Mouse (Mus musculus) midbrain, embryonic 12.5 days (tissue): ENCODE data around the gene Hoxb7. TPM values are rescaled to one million over a fixed set of nuclear protein-coding genes. Genes with fewer than 3 reads are reported as not detected.
A peak's percentile ranks its signal among the peaks of the same experiment; 100 is the strongest.

Experiments used
- ATAC-seq: fragments of 200-750 bp; cut with Nextera tagmentation; 2 replicates; pipeline ENCODE4 v1.8.0; 2017; ENCODE audit warnings: low read depth, moderate TSS enrichment, moderate library complexity; ENCODE audit not compliant: low FRiP score
- H3K27ac ChIP-seq: fragments of 300-500 bp; sonication (generic); replicated peaks from 2 replicates; pipeline ENCODE4 v1.5.1; 2016; ENCODE audit warnings: mild to moderate bottlenecking
- H3K27me3 ChIP-seq: fragments of 300-500 bp; sonication (generic); 2 replicates; pipeline ENCODE4 v1.6.1; 2016; ENCODE audit warnings: mild to moderate bottlenecking
- H3K36me3 ChIP-seq: fragments of 300-500 bp; sonication (generic); 2 replicates; pipeline ENCODE4 v1.6.1; 2016
- H3K4me1 ChIP-seq: fragments of 300-500 bp; sonication (generic); 2 replicates; pipeline ENCODE4 v1.6.1; 2016
- H3K4me2 ChIP-seq: fragments of 300-500 bp; sonication (generic); replicated peaks from 2 replicates; pipeline ENCODE4 v1.6.1; 2016; ENCODE audit warnings: mild to moderate bottlenecking, moderate library complexity
- H3K4me3 ChIP-seq: fragments of 300-500 bp; sonication (generic); 2 replicates; pipeline ENCODE4 v1.5.1; 2016; ENCODE audit warnings: mild to moderate bottlenecking
- H3K9ac ChIP-seq: fragments of 300-500 bp; sonication (generic); replicated peaks from 2 replicates; pipeline ENCODE4 v1.6.1; 2016; ENCODE audit warnings: mild to moderate bottlenecking, moderate library complexity
- H3K9me3 ChIP-seq: fragments of 300-500 bp; sonication (generic); 2 replicates; pipeline ENCODE4 v1.6.1; 2016; ENCODE audit warnings: mild to moderate bottlenecking
- WGBS: fragments of 180-500 bp; shearing (Covaris S2); methylation state at CpG from one replicate; pipeline ENCODE4 v1.1.7; 2016; 5-methylcytosine and 5-hydroxymethylcytosine counted together
- polyA plus RNA-seq: library from polyadenylated mRNA; unstranded; fragments of >200 nt; fragmentation: Nextera tagmentation; extraction: Ambion mirVana; gene quantifications from 2 replicates; pipeline ENCODE4 v1.2.1, GENCODE M21; 2016

Hoxb7 gene
- polyA plus RNA-seq, 1 experiment from 2014 or later: not detected

DNA sequence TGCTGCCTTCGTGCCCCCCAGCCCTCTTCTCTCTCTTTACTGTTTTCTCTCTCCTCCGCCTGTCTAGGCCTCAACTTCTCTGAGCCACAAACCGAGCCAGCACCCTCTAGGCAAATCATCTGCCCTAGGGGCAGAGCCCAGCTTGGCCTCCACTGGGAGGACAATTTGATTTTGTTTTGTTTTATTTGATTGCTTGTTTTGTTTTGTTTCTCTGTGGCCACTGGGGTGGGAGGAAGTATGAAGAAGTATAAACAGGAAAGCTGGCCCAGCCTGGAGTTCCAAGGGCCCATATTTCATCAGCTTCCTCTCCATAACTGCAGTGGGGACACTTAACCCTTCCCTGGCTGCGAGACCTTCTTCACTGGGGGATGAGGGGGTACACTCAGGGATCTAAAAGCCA, 22.9 kb downstream of the Hoxb7 start:
- 12% methylated on average over 4 of the region's 4 CpGs for WGBS
- Histone ChIP-seq H3K36me3 (no peaks in the 10 kb centered on the region), H3K4me1 (peaks cover 3% of the 10 kb centered on the region; the same call in 1 of the 2 replicates), H3K27me3 (peaks cover 100% of the 10 kb centered on the region), H3K4me2 (no peak overlapping the region), H3K27ac (no peak overlapping the region), H3K9ac (no peak overlapping the region), H3K9me3 (no peaks in the 10 kb centered on the region), H3K4me3 (no peak overlapping the region)
- ATAC-seq: no peak

- Histone ChIP-seq H3K27me3 (peaks cover 100% of the 10 kb centered on the region), H3K4me2 (no peak overlapping the region), H3K27ac (no peak overlapping the region), H3K36me3 (no peaks in the 10 kb centered on the region), H3K9me3 (no peaks in the 10 kb centered on the region), H3K4me1 (peaks cover 3% of the 10 kb centered on the region; the same call in 1 of the 2 replicates), H3K9ac (no peak overlapping the region), H3K4me3 (no peak overlapping the region)
- 3% methylated on average over 20 of the region's 20 CpGs for WGBS
- ATAC-seq: no peak
Measured at GRCm38 (mm10) chr11:96310183-96310938, 23.9 kb downstream of the Hoxb7 start.

DNA sequence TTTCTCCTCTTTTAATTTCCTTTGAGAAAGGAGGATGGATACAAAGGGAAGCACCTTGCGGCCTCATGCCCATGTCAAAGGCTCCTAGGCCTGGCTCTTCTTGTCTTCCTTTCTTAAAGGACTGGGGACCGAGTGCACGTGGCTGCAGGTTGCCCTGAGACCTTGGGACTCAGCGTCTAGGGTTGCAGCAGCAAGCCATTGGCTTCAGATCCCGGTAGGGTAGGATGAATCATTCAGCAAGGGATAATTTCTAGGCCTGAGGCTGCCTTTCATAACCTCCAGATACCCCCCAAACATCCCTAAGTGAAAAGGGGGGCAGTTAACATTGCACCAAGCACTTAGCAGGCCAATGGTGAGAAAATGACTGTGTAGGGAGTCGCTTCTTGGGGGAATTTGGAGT, 24.7 kb downstream of the Hoxb7 start:
- H3K4me2 ChIP-seq: no peak overlapping the region
- H3K4me3 ChIP-seq: no peak overlapping the region
- WGBS: 4% methylated on average over 6 of the region's 6 CpGs
- no peak overlapping the region for H3K9ac ChIP-seq
- H3K27me3 ChIP-seq: peaks cover 100% of the 10 kb centered on the region
- ATAC-seq: no peak
- no peak overlapping the region for H3K27ac ChIP-seq
- no peaks in the 10 kb centered on the region for H3K36me3 ChIP-seq
- no peaks in the 10 kb centered on the region for H3K9me3 ChIP-seq
- peaks cover 3% of the 10 kb centered on the region; the same call in 1 of the 2 replicates for H3K4me1 ChIP-seq

GRCm38 (mm10) chr11:96311520-96312417, 25.3 kb downstream of the Hoxb7 start:
- H3K4me2 ChIP-seq: no peak overlapping the region
- H3K36me3 ChIP-seq: no peaks in the 10 kb centered on the region
- 2% methylated on average over 31 of the region's 31 CpGs for WGBS
- no peaks in the 10 kb centered on the region for H3K9me3 ChIP-seq
- H3K4me3 ChIP-seq: no peak overlapping the region
- no peak overlapping the region for H3K9ac ChIP-seq
- H3K4me1 ChIP-seq: peaks cover 3% of the 10 kb centered on the region; the same call in 1 of the 2 replicates
- no peak for ATAC-seq
- H3K27me3 ChIP-seq: peaks cover 100% of the 10 kb centered on the region
- H3K27ac ChIP-seq: no peak overlapping the region

DNA sequence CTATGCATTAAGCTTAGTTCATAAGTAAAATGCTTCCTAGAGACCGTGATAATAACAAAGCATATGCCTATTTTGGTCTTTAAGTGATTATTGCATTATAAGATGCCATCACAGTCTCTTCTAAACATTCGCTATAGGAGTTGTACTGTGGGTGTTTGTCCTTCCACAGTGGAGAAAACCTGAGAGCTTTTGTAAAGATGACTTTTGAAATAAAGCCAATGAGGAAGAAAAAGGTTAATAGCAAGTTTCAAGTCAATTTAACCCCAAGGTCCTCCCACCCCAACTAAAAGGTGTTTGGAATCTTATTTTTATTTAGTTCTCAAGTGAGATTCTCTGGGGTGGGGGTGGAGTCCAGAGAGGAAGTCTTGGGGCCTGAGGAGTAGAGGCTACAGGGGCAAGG, 26.7 kb downstream of the Hoxb7 start:
- Histone ChIP-seq H3K9ac (no peak overlapping the region), H3K9me3 (no peaks in the 10 kb centered on the region), H3K4me3 (no peak overlapping the region), H3K4me1 (peaks cover 3% of the 10 kb centered on the region; the same call in 1 of the 2 replicates), H3K4me2 (no peak overlapping the region), H3K27ac (no peak overlapping the region), H3K36me3 (no peaks in the 10 kb centered on the region), H3K27me3 (peaks cover 100% of the 10 kb centered on the region)
- 19% methylated on average over 2 of the region's 2 CpGs for WGBS
- no peak for ATAC-seq

DNA sequence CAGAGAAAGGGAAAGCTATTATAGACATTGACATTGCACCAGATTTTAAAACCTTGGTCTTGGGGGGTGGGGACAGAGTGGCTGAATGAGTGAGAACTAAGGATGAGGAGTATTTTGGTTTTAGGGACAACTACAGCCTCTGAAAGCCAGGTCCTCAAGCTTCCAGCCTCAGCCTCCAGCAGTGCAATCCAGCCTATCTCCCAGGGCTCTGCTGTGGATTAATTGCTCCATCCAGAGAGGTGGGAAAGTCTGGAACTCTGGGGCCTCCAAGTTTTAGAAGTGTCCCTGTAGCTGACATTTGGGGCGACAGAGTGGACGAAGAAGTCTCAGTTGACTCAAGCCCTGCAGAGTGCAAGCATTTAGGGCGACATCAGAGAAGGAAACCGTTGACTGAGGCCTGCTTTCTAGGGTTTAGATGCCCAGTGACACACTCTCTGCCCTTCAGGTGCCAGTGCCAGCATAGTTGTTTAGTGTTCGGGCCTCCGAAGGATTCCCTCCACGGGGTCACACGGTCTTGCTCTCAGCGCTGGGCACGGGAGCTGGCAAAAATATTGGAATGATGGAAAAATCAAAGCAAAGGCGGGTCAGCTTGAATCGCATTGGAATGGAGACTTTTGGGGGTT, 27.5 kb downstream of the Hoxb7 start:
- H3K9ac ChIP-seq: no peak overlapping the region
- H3K4me1 ChIP-seq: peaks cover 9% of the 10 kb centered on the region
- WGBS: 3% methylated on average over 12 of the region's 12 CpGs
- H3K27me3 ChIP-seq: peaks cover 100% of the 10 kb centered on the region
- ATAC-seq: no peak
- no peaks in the 10 kb centered on the region for H3K9me3 ChIP-seq
- no peaks in the 10 kb centered on the region for H3K36me3 ChIP-seq
- H3K4me2 ChIP-seq: no peak overlapping the region
- H3K27ac ChIP-seq: no peak overlapping the region
- no peak overlapping the region for H3K4me3 ChIP-seq

DNA sequence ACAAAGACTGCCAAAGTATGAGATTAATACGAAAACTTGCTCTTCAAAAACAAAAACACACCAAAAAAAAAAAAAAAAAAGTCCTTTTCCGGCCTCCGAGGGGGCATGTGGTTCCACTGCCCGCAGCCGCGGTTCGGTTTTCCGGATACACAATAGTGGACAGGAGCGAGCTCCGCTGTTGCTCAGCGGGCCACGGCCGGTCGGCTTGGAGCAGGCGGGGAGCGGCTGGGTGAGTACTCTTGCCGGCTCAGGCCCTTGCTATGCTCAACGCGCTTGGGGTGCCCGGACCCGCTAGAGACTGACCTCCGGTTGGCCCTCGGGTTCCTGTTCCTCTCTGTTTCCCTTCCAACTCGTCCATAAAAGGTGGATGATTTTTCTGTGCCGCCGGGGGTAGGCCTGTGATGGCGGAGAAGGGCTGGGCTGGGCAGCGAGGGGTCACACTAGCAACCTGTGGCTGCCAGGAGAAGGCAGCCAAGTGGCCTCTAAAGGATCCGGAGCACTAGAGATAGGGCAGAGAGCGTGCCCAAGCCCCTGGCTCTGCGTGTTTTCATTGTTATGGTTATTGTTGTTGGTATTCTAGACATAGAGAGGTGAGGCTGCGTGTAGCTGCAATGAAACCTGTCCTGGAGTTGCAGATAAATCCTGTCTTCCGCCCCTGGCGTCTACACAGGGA, 28.4 kb downstream of the Hoxb7 start:
- H3K4me3 ChIP-seq: no peak overlapping the region
- no peak overlapping the region for H3K27ac ChIP-seq
- H3K9me3 ChIP-seq: no peaks in the 10 kb centered on the region
- ATAC-seq: no peak
- no peaks in the 10 kb centered on the region for H3K36me3 ChIP-seq
- under 1% methylated on average over 34 of the region's 34 CpGs for WGBS
- no peak overlapping the region for H3K4me2 ChIP-seq
- peaks cover 12% of the 10 kb centered on the region for H3K4me1 ChIP-seq
- H3K9ac ChIP-seq: no peak overlapping the region
- H3K27me3 ChIP-seq: peaks cover 100% of the 10 kb centered on the region

GRCm38 (mm10) chr11:96315344-96315681, 28.9 kb downstream of the Hoxb7 start:
- ATAC-seq: no peak
- H3K9ac ChIP-seq: no peak overlapping the region
- no peak overlapping the region for H3K4me3 ChIP-seq

DNA sequence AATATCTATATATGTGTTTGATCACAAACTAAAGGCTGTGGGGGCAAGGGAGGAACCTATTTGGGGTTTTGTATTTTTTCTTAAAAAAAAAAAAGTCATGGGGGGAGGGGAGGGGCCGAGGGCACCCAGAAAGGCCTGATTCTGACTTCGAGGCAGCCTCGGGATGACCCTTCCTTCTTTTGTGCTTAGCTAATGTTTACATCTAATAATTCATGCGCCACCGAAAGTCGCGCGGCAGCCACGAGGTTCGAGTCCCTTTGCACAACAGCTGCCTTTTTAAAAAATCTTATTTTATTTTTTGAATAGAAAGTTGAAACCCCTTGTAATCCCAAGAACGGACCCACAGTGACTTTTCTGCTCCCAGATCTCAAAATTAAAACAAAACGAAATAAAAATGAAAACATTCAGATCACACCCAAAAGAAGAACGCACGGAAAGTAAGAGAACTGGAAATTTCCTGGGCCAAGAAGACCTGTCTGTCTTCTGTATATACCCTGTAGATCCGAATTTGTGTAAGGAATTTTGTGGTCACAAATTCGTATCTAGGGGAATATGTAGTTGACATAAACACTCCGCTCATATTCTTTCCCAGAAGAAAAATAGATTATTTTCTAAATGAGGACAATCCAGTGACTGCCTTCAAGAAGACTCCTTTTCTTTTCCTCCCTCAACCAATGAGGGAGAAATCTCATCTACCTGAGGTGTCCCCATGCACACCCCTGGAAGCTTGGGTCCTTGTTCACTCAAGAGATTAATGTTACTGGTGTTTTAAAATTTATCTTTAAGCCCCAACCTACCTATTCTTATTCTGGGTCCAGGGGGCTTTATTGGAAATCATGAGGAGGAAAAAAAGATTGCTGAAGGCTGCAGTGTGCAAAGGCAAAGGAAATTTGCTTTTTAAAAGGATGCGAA, 30.5 kb downstream of the Hoxb7 start:
- Histone ChIP-seq H3K9ac (no peak overlapping the region), H3K4me1 (peaks cover 12% of the 10 kb centered on the region), H3K4me2 (no peak overlapping the region), H3K9me3 (no peaks in the 10 kb centered on the region), H3K27me3 (peaks cover 100% of the 10 kb centered on the region), H3K4me3 (no peak overlapping the region), H3K27ac (no peak overlapping the region), H3K36me3 (no peaks in the 10 kb centered on the region)
- 7% methylated on average over 18 of the region's 18 CpGs for WGBS
- no peak for ATAC-seq

More at GRCm38 (mm10) chr11:96315344-96315681, 28.9 kb downstream of the Hoxb7 start:
- peaks cover 100% of the 10 kb centered on the region for H3K27me3 ChIP-seq
- peaks cover 12% of the 10 kb centered on the region for H3K4me1 ChIP-seq
- no peak overlapping the region for H3K4me2 ChIP-seq
- no peaks in the 10 kb centered on the region for H3K36me3 ChIP-seq
- 3% methylated on average over 5 of the region's 5 CpGs for WGBS
- H3K9me3 ChIP-seq: no peaks in the 10 kb centered on the region
- H3K27ac ChIP-seq: no peak overlapping the region

DNA sequence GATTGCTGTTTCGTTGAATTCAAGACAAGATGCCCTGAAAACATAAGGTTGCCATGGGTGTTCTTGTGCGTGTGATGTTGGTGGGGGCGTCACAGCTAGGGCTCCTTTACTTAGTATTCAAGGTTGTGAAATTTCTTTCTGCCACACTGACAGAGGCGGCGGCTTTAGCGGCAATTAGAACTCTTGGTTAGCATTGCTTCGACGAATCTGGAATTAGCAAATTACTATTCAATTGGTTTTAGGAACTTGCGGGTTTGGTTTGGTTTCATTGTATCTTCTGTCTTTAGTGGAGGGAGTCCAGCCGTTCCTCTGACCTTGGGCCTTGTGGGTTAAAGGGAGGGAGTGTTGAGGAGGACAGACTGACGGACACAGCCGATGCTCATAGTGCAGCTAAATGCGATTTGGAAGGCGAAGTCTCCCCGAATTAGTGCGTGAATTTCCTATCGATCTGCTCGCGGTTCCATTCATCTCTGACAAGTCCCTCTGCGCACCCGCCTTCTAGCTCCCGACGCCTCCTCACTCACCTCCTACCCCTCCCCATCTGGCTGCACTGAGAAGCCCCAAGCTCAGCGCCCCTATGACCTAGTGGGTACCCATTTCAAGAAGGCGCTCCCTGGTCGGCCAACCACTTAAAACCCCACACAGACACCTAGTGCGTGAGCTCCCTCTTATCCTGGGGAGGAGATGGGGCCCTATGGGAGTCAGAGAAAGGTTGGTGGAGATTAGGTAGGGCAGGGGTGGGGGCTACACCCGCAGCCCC, 31.4 kb downstream of the Hoxb7 start, which contains the start of gene Hoxb4:
Hoxb4 (plus strand) TSS at position 660 of the 760 bp plus-strand sequence.
- H3K4me1 ChIP-seq: peaks cover 9% of the 10 kb centered on the region
- no peak within 1 kb of the TSS for H3K27ac ChIP-seq
- peak within 1 kb of the TSS; percentile 35 for H3K4me3 ChIP-seq
- peak within 1 kb of the TSS; percentile 52 for H3K4me2 ChIP-seq
- no peak for ATAC-seq
- H3K36me3 ChIP-seq: no peaks in the 10 kb centered on the region
- 0 out of 2 replicates have a peak within 1 kb of the TSS, but pooled peaks have one; percentile 15 for H3K9ac ChIP-seq
- WGBS: 2% methylated on average over 28 of the region's 28 CpGs
- H3K9me3 ChIP-seq: no peaks in the 10 kb centered on the region
- peaks cover 100% of the 10 kb centered on the region for H3K27me3 ChIP-seq
